Mouse (Mus musculus) gastrocnemius, postnatal 10 days (tissue): ENCODE results near the gene Vwde. TPM values are rescaled to one million over a fixed set of nuclear protein-coding genes. Genes with fewer than 3 reads are reported as not detected.

Experiments
- DNase-seq: peaks from one replicate; pipeline ENCODE4 v3.0.0; 2021; ENCODE audit warnings: mixed read lengths
- long read RNA-seq, 2 experiments: library from polyadenylated mRNA; stranded (forward); transcript quantifications; one replicate each; pipeline ENCODE4 v2.0.0; 2021
- total RNA-seq, 2 experiments: library from RNA; stranded (reverse); gene quantifications; 2 replicates each; pipeline ENCODE4 v1.2.3; 2021

Vwde gene
- total RNA-seq = not detected
- long read RNA-seq, experiment 1 = 0 reads
- long read RNA-seq, experiment 2 = 0 reads

- peak; percentile 3 for DNase-seq
Measured at GRCm38 (mm10) chr6:13224596-13225227, at the start of gene Vwde. Gene Vwde, minus strand, starts transcription at chr6:13224965.

GRCm38 (mm10) chr6:13255341-13255740 is 30.6 kb upstream of the Vwde start:
- no peak for DNase-seq

- DNase-seq = no peak
Measured at GRCm38 (mm10) chr6:13248317-13248969, 23.7 kb upstream of the Vwde start.

- DNase-seq = no peak
Measured at GRCm38 (mm10) chr6:13206157-13206556, 18.6 kb downstream of the Vwde start.

- DNase-seq = no peak
Measured at GRCm38 (mm10) chr6:13197486-13197885, 27.3 kb downstream of the Vwde start.

- no peak for DNase-seq
Measured at GRCm38 (mm10) chr6:13186836-13187235, 37.9 kb downstream of the Vwde start.

- no peak for DNase-seq
Measured at GRCm38 (mm10) chr6:13180061-13180460, 44.7 kb downstream of the Vwde start.

- DNase-seq = no peak
Measured at GRCm38 (mm10) chr6:13169459-13170150, 55.2 kb downstream of the Vwde start.

- DNase-seq = no peak
Measured at GRCm38 (mm10) chr6:13166240-13166937, 58.4 kb downstream of the Vwde start.

- no peak for DNase-seq
Measured at GRCm38 (mm10) chr6:13159437-13159836, 65.3 kb downstream of the Vwde start.

- DNase-seq = no peak
Measured at GRCm38 (mm10) chr6:13153888-13154697, 70.7 kb downstream of the Vwde start.

GRCm38 (mm10) chr6:13152062-13152640 is 72.6 kb downstream of the Vwde start:
- no peak for DNase-seq

- DNase-seq = no peak
Measured at GRCm38 (mm10) chr6:13137255-13137654, 87.5 kb downstream of the Vwde start.

GRCm38 (mm10) chr6:13108662-13109061 is 116.1 kb downstream of the Vwde start:
- no peak for DNase-seq

Other genes starting within 250 kb of the Vwde start
- gene Tmem106b, start 155.2 kb downstream of the Vwde start, total RNA-seq = 10 to 100 TPM; 58.8 to 59.3 TPM